Mouse (Mus musculus) bone marrow macrophage, adult 2 months (primary cell): ENCODE measurements at regions not wholly inside any gene's neighbourhood (a gene's known extent, or its start where the extent isn't known, plus 50 kb on each side); places are given as distances from the start of the nearest gene placed in this dataset.

ENCODE experiments used
- H3K27ac ChIP-seq: 2 replicates; pipeline ENCODE4 v1.5.1; 2012; ENCODE audit warnings: low read depth, low read length; ENCODE audit not compliant: insufficient read depth
- H3K4me1 ChIP-seq: 2 replicates; pipeline ENCODE4 v1.6.1; 2012; ENCODE audit warnings: low read length; ENCODE audit not compliant: control insufficient read depth, insufficient read depth
- H3K4me3 ChIP-seq: 2 replicates; pipeline ENCODE4 v1.5.1; 2012; ENCODE audit warnings: mild to moderate bottlenecking, low read length, moderate library complexity; ENCODE audit not compliant: insufficient read depth
- CTCF ChIP-seq: IDR thresholded peaks from 2 replicates; pipeline ENCODE4 v1.5.1; 2012; ENCODE audit warnings: low read depth, mild to moderate bottlenecking, low read length, moderate library complexity
- POLR2A ChIP-seq: IDR thresholded peaks from 2 replicates; pipeline ENCODE4 v1.6.1; 2012; ENCODE audit warnings: mild to moderate bottlenecking, low read depth, low read length, borderline replicate concordance

DNA sequence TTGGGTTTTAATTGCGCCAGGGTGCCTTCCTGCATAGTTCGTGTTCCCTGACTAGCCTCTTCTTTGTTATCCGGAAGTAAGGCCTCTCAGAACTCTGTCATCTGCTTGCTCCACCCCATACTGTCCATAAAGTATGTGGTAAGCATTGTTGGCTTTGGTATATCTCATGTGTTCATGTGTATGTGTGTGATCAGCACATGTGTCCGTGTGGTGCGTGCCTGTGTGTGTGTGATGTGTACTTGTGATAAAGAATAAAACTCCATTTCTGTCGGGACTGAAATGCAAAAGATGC, 135.3 kb downstream of the Enc1 start:
- H3K4me3 ChIP-seq, result no peak overlapping the region
- TF ChIP-seq POLR2A (no peak), CTCF (no peak)
- no peak overlapping the region for H3K27ac ChIP-seq
- H3K4me1 ChIP-seq, result peaks cover 6% of the 10 kb centered on the region

DNA sequence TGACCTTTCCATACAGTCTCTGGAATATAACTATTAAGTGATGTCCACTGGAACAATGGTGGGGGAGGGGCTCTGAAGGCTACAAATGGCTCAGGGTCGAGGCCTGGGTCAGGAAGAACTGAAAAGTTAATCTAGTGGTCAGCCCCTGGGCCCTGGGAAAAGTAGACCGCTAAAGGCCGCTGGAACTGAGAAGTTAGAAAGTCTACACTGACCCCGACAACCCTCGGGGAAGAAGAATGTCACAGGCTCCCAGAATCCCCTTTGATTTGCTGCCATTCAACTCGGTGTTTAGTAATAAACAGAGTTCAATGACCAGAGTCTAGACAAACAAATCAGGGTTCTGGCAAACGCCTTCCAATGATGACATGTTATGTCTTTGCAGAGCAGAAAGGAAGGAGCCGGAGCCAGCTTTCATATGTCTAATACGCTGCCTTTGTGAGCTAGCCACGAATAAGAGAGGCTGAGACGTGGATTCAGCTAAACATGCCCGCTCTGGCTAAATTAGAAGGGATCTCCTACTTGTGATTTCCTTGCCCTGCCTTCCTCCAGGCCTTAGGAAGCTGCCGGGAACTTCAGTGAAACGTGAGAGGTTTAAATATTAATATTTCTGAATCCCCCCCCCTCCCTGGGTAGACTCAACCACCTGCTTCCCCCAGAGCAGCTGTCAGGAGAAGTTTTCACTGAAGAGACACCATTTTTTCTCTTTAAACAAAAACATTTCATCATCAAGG, 134.8 kb downstream of the Enc1 start:
- no peak for TF ChIP-seq CTCF
- TF ChIP-seq POLR2A, result no peak
- H3K27ac ChIP-seq, result no peak overlapping the region
- no peak overlapping the region for H3K4me3 ChIP-seq
- peaks cover 6% of the 10 kb centered on the region for H3K4me1 ChIP-seq

DNA sequence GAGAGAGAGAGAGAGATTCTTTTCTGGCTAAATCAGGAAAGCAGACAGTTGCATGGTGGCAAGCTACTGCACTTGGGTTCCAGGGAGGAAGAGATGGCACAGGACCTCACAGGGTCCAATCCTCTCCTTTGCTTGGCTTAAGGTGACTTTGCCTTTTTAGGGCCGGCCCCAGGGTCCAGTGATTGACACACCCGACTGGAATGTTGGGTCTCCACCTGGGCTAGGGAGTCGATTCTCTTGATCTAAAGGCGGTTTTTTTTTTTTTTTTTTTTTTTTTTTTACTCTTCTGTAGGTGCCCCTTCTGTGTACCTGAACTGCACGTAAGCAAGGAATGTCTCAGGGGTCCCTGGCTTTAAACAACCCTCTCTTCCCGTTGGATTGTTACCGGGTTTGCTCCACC, 131.4 kb downstream of the Enc1 start:
- TF ChIP-seq CTCF (no peak), POLR2A (no peak)
- peaks cover 6% of the 10 kb centered on the region for H3K4me1 ChIP-seq
- H3K4me3 ChIP-seq, result no peak overlapping the region
- no peak overlapping the region for H3K27ac ChIP-seq

DNA sequence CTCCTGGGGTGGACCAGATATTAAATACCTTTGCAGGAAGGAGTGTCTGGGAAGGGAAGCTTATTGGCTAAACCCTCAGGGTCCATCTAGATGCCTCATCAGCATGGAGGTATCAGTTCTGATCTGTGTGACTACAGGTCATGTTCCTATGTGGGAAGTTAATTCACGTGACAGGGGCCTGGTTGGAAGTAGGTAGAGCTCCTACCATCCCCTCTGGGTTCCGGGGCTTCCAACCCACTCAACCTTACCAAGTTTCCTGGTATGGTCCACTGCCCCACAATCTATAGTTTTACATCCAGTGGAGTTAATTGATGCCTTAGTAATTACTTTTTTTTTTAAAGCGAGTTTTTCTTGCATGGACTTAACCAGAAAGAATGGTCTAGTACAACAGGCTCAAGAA, 130.3 kb downstream of the Enc1 start:
- H3K4me1 ChIP-seq, result peaks cover 6% of the 10 kb centered on the region
- no peak overlapping the region for H3K27ac ChIP-seq
- TF ChIP-seq POLR2A, result no peak
- no peak overlapping the region for H3K4me3 ChIP-seq

DNA sequence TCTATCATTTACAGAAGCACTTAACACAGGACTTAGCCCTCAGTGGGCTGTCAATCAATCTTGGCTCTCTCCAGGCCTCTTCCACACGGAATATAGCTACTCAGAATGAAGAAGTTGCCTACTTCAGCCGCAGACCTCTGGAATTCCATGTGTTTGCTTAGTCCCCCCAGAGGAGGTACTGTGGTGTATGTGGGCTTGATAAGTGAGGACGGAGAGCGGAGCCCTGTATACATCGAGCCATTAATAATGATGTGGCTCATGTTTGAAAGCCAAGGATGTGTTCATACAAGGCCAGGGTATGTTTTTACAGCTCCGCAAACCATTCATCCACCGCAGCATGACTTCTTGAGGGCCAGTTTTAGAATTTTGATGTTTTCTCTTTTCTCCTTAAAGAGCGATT, 125.8 kb downstream of the Enc1 start:
- Histone ChIP-seq H3K27ac (no peak overlapping the region), H3K4me1 (peaks cover 3% of the 10 kb centered on the region; the same call in 1 of the 2 replicates), H3K4me3 (no peak overlapping the region)
- TF ChIP-seq POLR2A (no peak), CTCF (no peak)

DNA sequence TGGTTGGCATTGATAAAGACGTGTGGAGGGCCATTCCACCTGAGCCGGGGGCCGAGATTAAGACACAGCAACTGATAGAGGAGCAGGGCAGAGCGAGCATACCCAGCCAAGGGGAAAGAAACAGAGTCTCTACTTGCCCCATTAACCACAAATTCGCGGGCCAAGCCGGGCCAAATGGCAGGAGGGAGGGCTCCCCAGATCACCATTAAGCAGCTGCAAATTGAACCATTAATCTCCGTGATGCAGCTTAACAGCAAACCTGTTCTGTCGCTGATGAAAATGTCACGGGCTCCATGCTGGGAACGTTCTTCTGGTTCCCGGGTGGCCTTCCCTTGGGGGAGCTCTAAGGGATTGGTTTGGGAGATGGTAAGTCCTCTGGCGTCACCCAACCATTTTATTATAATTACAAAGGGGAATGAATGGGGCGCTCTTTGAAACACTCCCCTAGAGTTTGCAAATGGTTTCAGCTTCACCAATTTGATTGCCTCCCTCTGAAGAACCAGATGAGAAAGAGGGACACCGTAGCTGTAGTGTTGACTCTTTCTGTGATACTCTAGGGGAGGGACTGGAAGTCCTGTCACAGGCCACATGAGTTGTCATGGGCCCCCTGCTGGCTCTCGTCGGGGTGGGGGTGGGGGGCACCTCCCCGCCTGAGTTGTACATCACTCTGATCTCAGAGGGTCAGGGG, 124.8 kb downstream of the Enc1 start:
- Histone ChIP-seq H3K4me3 (no peak overlapping the region), H3K27ac (no peak overlapping the region), H3K4me1 (peaks cover 3% of the 10 kb centered on the region; the same call in 1 of the 2 replicates)
- TF ChIP-seq CTCF (no peak), POLR2A (no peak)

DNA sequence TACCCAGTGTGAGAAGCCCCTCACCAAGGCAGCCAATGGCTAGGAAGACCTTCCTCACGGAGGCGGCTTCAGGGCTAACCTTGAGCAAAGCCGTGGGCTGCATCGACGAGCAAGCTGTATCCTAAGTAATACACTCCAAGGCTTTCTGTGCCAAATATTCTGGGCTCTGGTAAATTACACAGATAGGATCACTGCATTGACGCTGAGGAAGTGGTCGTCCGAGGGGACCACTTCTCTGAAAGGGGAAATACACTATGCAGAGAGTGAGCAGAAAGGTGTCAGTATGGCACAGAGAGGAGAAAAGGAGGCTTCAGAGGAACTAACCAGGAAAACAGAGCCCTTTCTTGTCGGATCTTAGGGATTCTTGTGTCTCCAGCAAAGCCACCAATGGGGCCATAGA, 124.1 kb downstream of the Enc1 start:
- H3K27ac ChIP-seq, result no peak overlapping the region

DNA sequence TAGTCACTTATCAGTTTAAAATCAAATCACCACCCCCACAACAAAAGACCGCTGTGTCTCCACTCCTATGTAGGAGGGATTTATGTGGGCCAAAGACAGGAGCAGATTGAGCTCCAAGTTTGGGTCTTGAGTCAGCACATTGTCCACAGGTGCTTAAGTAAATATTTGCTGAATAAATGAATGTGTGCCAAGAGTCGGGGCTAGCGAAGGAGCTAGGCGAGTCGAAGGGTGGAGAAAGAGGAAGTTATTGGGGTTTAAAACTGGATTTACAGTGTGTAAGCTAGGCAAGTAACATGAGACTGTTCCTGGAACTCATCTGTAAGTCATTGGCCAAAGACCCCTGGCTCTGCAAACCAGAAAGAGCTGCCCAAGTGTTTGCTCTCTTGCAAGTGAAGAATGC, 122.9 kb downstream of the Enc1 start:
- Histone ChIP-seq H3K4me1 (peaks cover 3% of the 10 kb centered on the region; the same call in 1 of the 2 replicates), H3K4me3 (no peak overlapping the region), H3K27ac (no peak overlapping the region)
- TF ChIP-seq CTCF, result no peak

More for the DNA sequence above, 124.1 kb downstream of the Enc1 start:
- Histone ChIP-seq H3K4me1 (peaks cover 3% of the 10 kb centered on the region; the same call in 1 of the 2 replicates), H3K4me3 (no peak overlapping the region)
- TF ChIP-seq CTCF (no peak), POLR2A (no peak)

DNA sequence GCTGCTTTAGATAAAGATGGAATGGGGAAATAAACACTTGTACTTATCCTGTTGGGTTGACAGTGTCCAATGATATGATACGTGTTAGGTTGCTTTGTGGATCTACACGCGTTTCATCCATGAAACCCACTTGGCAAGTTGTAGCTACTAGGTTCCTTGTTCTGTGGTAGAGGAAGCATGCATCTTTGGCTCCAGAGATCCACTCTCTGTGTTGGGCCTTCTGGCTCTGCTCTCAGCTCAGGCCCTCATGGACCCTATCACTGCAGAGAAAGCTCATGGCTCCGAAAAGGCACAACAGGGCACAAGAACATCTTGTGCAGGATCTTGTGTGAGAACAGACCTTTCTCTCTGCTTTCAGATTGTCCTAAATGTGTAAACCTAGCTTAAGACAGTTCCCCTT, 122.3 kb downstream of the Enc1 start:
- H3K27ac ChIP-seq, result no peak overlapping the region
- H3K4me3 ChIP-seq, result no peak overlapping the region
- TF ChIP-seq POLR2A, result no peak
- TF ChIP-seq CTCF, result no peak
- H3K4me1 ChIP-seq, result peaks cover 3% of the 10 kb centered on the region; the same call in 1 of the 2 replicates

DNA sequence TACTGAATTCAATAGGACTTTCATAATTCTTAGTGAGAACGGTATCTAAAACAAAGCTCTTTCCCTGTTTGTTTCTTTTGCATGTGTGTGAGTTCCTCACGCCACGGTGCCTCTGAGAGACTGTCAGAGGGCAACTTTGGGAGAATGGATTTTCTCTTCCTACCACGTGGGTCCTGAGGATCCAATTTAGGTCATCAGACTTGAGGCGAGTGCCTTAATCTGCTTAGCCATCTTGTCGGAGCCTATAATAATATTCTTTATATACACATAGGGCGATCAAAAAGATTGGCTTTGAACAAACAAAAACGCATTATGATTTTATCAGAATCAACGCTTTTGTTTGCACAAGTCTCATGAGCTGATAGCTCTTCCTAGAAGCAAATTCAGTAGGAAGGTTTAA, 119.6 kb downstream of the Enc1 start:
- Histone ChIP-seq H3K4me3 (no peak overlapping the region), H3K27ac (no peak overlapping the region), H3K4me1 (peaks cover 3% of the 10 kb centered on the region; the same call in 1 of the 2 replicates)
- TF ChIP-seq POLR2A (no peak), CTCF (no peak)
